Comparison of ENCODE assay signal across 23 mouse cellular contexts in genomic region chr9:7774538-7774937, GRCm38 (mm10). TPM values are rescaled to one million over a fixed set of nuclear protein-coding genes. Genes with fewer than 3 reads are reported as not detected.
A peak's percentile ranks its signal among the peaks of the same experiment; 100 is the strongest.
DNase-seq lines count a peak whose midpoint lies in the region; ATAC-seq and TF ChIP-seq lines count a peak whose summit lies in the region.
"Had no signal": no experiment of that assay in that cellular context is flagged by ENCODE, and none has a peak within 500 bp of the region (broad histone marks: within the 10 kb centered on the region; RNA-seq: fewer than 3 reads in every experiment).

No protein-coding gene starts in this region.

- no peak for TF ChIP-seq POLR2A in heart, adult 2 months (IDR thresholded peaks at IDR 0.05; ENCODE audit: insufficient read depth, low read depth, low read length)

- H3K4me3 ChIP-seq in heart, embryonic 13.5 days: no peak overlapping the region
- H3K4me3 ChIP-seq in heart, adult 2 months: no peak overlapping the region
- no peak overlapping the region for H3K4me3 ChIP-seq in hindbrain, embryonic 10.5 days
- H3K4me3 ChIP-seq in midbrain, embryonic 11.5 days (ENCODE audit: low read depth, low read length): no peak overlapping the region
- H3K4me3 ChIP-seq: gastrocnemius, adult 2 months; intestine, embryonic 15.5 days; midbrain, embryonic 10.5 days; neural tube, embryonic 15.5 days had no signal

- TF ChIP-seq EP300 in heart, adult 2 months (IDR thresholded peaks at IDR 0.05; ENCODE audit: insufficient read depth, low read depth, low read length): no peak

- H3K79me2 ChIP-seq in heart, adult 2 months (replicated peaks; ENCODE audit: control insufficient read depth, insufficient read depth, low read length): no peaks in the 10 kb centered on the region

- H3K36me3 ChIP-seq in heart, embryonic 13.5 days: peaks cover 78% of the 10 kb centered on the region
- peaks cover 10% of the 10 kb centered on the region for H3K36me3 ChIP-seq in heart, adult 2 months (ENCODE audit: control insufficient read depth, insufficient read depth, low read length)
- H3K36me3 ChIP-seq in hindbrain, embryonic 10.5 days: peaks cover 67% of the 10 kb centered on the region
- H3K36me3 ChIP-seq in midbrain, embryonic 11.5 days (ENCODE audit: control insufficient read depth, insufficient read depth, low read length): 0 out of 2 replicates have a peak, but pooled peaks cover 4% of the 10 kb centered on the region
- H3K36me3 ChIP-seq: neural tube, embryonic 15.5 days had no signal

- no peak overlapping the region for H3K9ac ChIP-seq in heart, embryonic 13.5 days
- H3K9ac ChIP-seq in heart, adult 2 months (ENCODE audit: low read depth, low read length): no peak overlapping the region
- H3K9ac ChIP-seq in midbrain, embryonic 11.5 days (ENCODE audit: low read length): no peak overlapping the region
- H3K9ac ChIP-seq: forebrain, postnatal 0 days; hindbrain, embryonic 14.5 days; intestine, embryonic 15.5 days; liver, embryonic 14.5 days; neural tube, embryonic 15.5 days had no signal

- intact Hi-C loops in heart, adult 2 months (cut with DNase I): no loop called here

- H3K9me3 ChIP-seq in heart, embryonic 13.5 days: no peaks in the 10 kb centered on the region
- no peaks in the 10 kb centered on the region for H3K9me3 ChIP-seq in hindbrain, embryonic 10.5 days
- H3K9me3 ChIP-seq in midbrain, embryonic 11.5 days (ENCODE audit: control insufficient read depth, low read length): no peaks in the 10 kb centered on the region
- H3K9me3 ChIP-seq: intestine, embryonic 15.5 days; midbrain, embryonic 10.5 days; neural tube, embryonic 15.5 days had no signal

- ATAC-seq in heart, embryonic 13.5 days (ENCODE audit: extremely low read depth, insufficient number of reproducible peaks, low FRiP score, low TSS enrichment): no peak
- ATAC-seq in midbrain, embryonic 11.5 days (ENCODE audit: low FRiP score): no peak
- ATAC-seq: intestine, embryonic 15.5 days had no signal

- TF ChIP-seq CTCF in heart, adult 2 months (IDR thresholded peaks at IDR 0.05): no peak

- WGBS in heart, embryonic 13.5 days: 54% methylated on average over 10 of the region's 10 CpGs
- WGBS in heart, adult 2 months: 41% methylated on average over 10 of the region's 10 CpGs
- WGBS in hindbrain, embryonic 10.5 days: 92% methylated on average over 10 of the region's 10 CpGs
- WGBS in midbrain, embryonic 11.5 days: 92% methylated on average over 10 of the region's 10 CpGs

- peaks cover 38% of the 10 kb centered on the region for H3K4me1 ChIP-seq in heart, embryonic 13.5 days
- peaks cover 7% of the 10 kb centered on the region for H3K4me1 ChIP-seq in heart, adult 2 months (ENCODE audit: control insufficient read depth, insufficient read depth, low read length)
- H3K4me1 ChIP-seq in hindbrain, embryonic 10.5 days (replicated peaks): 0 out of 2 replicates have a peak, but pooled peaks cover 11% of the 10 kb centered on the region
- H3K4me1 ChIP-seq in midbrain, embryonic 11.5 days (ENCODE audit: control insufficient read depth, insufficient read depth, low read length): peaks cover 4% of the 10 kb centered on the region; the same call in 1 of the 2 replicates
- H3K4me1 ChIP-seq: intestine, embryonic 15.5 days; neural tube, embryonic 15.5 days had no signal

- no peak for DNase-seq in heart, adult 2 months
- DNase-seq in thymus, postnatal 4 days: peak; percentile 31
- DNase-seq in thymus, postnatal 25 days: no peak
- peak; percentile 9 to 15 for DNase-seq in monocyte, adult 2 months (ENCODE audit: low read depth in 1 of 2, low spot score in 2 of 2)
- no peak for DNase-seq in hindbrain, embryonic 10.5 days (ENCODE audit: low spot score)
- no peak for DNase-seq in midbrain, embryonic 11.5 days (ENCODE audit: low spot score, missing footprints)
- DNase-seq in adrenal gland, postnatal 10 days: no peak
- DNase-seq: adrenal gland, adult 2 months; cerebellum, adult 9-10 months; forebrain, postnatal 0 days; gastrocnemius, adult 2 months; heart, adult 18-20 months; heart, postnatal 10 days; left cerebral cortex, postnatal 4 days; retina, postnatal 1 day; right cerebral cortex, postnatal 4 days had no signal

- no peaks in the 10 kb centered on the region for H3K27me3 ChIP-seq in heart, embryonic 13.5 days (replicated peaks)
- no peaks in the 10 kb centered on the region for H3K27me3 ChIP-seq in heart, adult 2 months (ENCODE audit: control insufficient read depth, insufficient read depth, low read length)
- no peaks in the 10 kb centered on the region for H3K27me3 ChIP-seq in hindbrain, embryonic 10.5 days (ENCODE audit: insufficient read depth, poor library complexity, severe bottlenecking)
- no peaks in the 10 kb centered on the region for H3K27me3 ChIP-seq in midbrain, embryonic 11.5 days (ENCODE audit: control insufficient read depth, insufficient read depth, low read length)
- H3K27me3 ChIP-seq: CH12.LX; intestine, embryonic 15.5 days; neural tube, embryonic 15.5 days had no signal

- no peak overlapping the region for H3K27ac ChIP-seq in heart, embryonic 13.5 days (replicated peaks)
- no peak overlapping the region for H3K27ac ChIP-seq in heart, adult 2 months
- no peak overlapping the region for H3K27ac ChIP-seq in hindbrain, embryonic 10.5 days
- no peak overlapping the region for H3K27ac ChIP-seq in midbrain, embryonic 11.5 days (ENCODE audit: low read depth, low read length)
- H3K27ac ChIP-seq: gastrocnemius, adult 2 months; hindbrain, embryonic 14.5 days; intestine, embryonic 15.5 days; liver, embryonic 14.5 days; midbrain, embryonic 10.5 days; neural tube, embryonic 15.5 days had no signal

- 0 out of 2 replicates have a peak overlapping the region, but pooled peaks have one; percentile 9 for H3K4me2 ChIP-seq in heart, embryonic 13.5 days
- H3K4me2 ChIP-seq in midbrain, embryonic 11.5 days: no peak overlapping the region
- H3K4me2 ChIP-seq: hindbrain, embryonic 14.5 days; intestine, embryonic 15.5 days; neural tube, embryonic 15.5 days had no signal

RNA-seq across cellular contexts. Expression of gene Tmem123, which starts 10.7 kb away (rescaled TPM):
- 84.2 and 90.9 TPM in 2 replicates for polyA plus RNA-seq in heart, embryonic 13.5 days (2015; fragmentation: Nextera tagmentation; extraction: Ambion mirVana)
- 10 to 100 TPM; 38.8 to 44.8 TPM for total RNA-seq in heart, adult 2 months (2021)
- 35.6 and 63.3 TPM in 2 replicates for polyA plus RNA-seq in heart, adult 2 months (2012; rRNA removed)
- polyA plus RNA-seq in hindbrain, embryonic 10.5 days (2016; fragmentation: Nextera tagmentation; extraction: Ambion mirVana): 110 and 126 TPM in 2 replicates
- 140 and 153 TPM in 2 replicates for polyA plus RNA-seq in midbrain, embryonic 11.5 days (2014; fragmentation: Nextera tagmentation; extraction: Ambion mirVana)
- total RNA-seq in adrenal gland, postnatal 10 days (2021): 100 to 1,000 TPM in 1 of 2 experiments, 10 to 100 TPM in 1; 84.2 to 106 TPM

Comparison
In these comparisons a context has a peak if more than half of its experiments do, and no peak if none do; other contexts are left out.
1. DNase-seq: peak in thymus, postnatal 4 days (single experiment) and monocyte, adult 2 months (2 of 2); none in heart, adult 2 months (0 of 2), thymus, postnatal 25 days (single experiment), hindbrain, embryonic 10.5 days (single experiment), midbrain, embryonic 11.5 days (single experiment) and adrenal gland, postnatal 10 days (single experiment).